In genomic region chr8:26784381-26784780, GRCm38 (mm10) we compare ENCODE assay signal across 23 mouse cellular contexts.
DNase-seq lines count a peak whose midpoint lies in the region; ATAC-seq and TF ChIP-seq lines count a peak whose summit lies in the region.
"Had no signal": no experiment of that assay in that cellular context is flagged by ENCODE, and none has a peak within 500 bp of the region (broad histone marks: within the 10 kb centered on the region; RNA-seq: fewer than 3 reads in every experiment).

No protein-coding gene starts in this region.

- no peak for TF ChIP-seq CTCF in G1E (IDR thresholded peaks at IDR 0.05; ENCODE audit: low read depth, low read length)

- DNase-seq in heart, adult 11 months: peak; percentile 83
- DNase-seq in heart, adult 8-10 months (ENCODE audit: low spot score): no peak
- peak; percentile 50 for DNase-seq in retina, adult 2 months (ENCODE audit: low read depth, low spot score)
- DNase-seq in retina, embryonic 14.5 days (ENCODE audit: low spot score): no peak
- peak; percentile 9 for DNase-seq in G1E (ENCODE audit: low spot score)
- DNase-seq in thymus, postnatal 0 days (ENCODE audit: low spot score): no peak
- DNase-seq in kidney, postnatal 25 days: no peak
- DNase-seq: cerebellum, adult 11 months; cerebellum, postnatal 10 days; forebrain, postnatal 0 days; heart, postnatal 10 days; kidney, adult 9 months; kidney, postnatal 36 days; layer of hippocampus, adult 9-11 months; liver, postnatal 0 days; lung, postnatal 14 days; right cerebral cortex, adult 18-20 months; thymus, postnatal 14 days had no signal

- no peaks in the 10 kb centered on the region for H3K9me3 ChIP-seq in G1E (replicated peaks)
- H3K9me3 ChIP-seq: embryonic facial prominence, embryonic 13.5 days; hindbrain, embryonic 13.5 days; limb, embryonic 10.5 days had no signal

- no peaks in the 10 kb centered on the region for H3K36me3 ChIP-seq in G1E (replicated peaks)
- H3K36me3 ChIP-seq: embryonic facial prominence, embryonic 13.5 days; hindbrain, embryonic 13.5 days; limb, embryonic 10.5 days had no signal

- H3K27me3 ChIP-seq in G1E (ENCODE audit: insufficient read depth, low read length): peaks cover 12% of the 10 kb centered on the region

- peaks cover 14% of the 10 kb centered on the region for H3K4me1 ChIP-seq in G1E (ENCODE audit: insufficient read depth, low read depth, low read length)
- H3K4me1 ChIP-seq: megakaryocyte, embryonic 14.5 days had no signal

- no peak; the same call in 1 of the 2 replicates for ATAC-seq in G1E (ENCODE audit: extremely low read depth, insufficient number of reproducible peaks, low FRiP score, poor library complexity, severe bottlenecking)
- ATAC-seq: forebrain, postnatal 0 days; liver, postnatal 0 days had no signal

- peak overlapping the region; percentile 33; the same call in 1 of the 2 replicates for H3K4me3 ChIP-seq in G1E (ENCODE audit: low read depth, low read length)
- H3K4me3 ChIP-seq: embryonic facial prominence, embryonic 13.5 days; hindbrain, embryonic 13.5 days; left cerebral cortex, adult 2 months; limb, embryonic 10.5 days; megakaryocyte, embryonic 14.5 days had no signal

Comparison
In these comparisons a context has a peak if more than half of its experiments do, and no peak if none do; other contexts are left out.
1. DNase-seq: peak in heart, adult 11 months (single experiment), retina, adult 2 months (single experiment) and G1E (single experiment); none in heart, adult 8-10 months (single experiment), retina, embryonic 14.5 days (single experiment), thymus, postnatal 0 days (single experiment) and kidney, postnatal 25 days (0 of 2).